Mouse (Mus musculus) frontal cortex, postnatal 14 days (tissue): ENCODE measurements around the gene Fam155a.
"Not testable (repeated sequence)": the region's sequence is repeated elsewhere in the genome, so short reads cannot be mapped to it uniquely, and the experiment has no call there.

Experiments used
- DNase-seq, 2 experiments: peaks; one replicate each; pipeline ENCODE4 v3.0.0; 2022; ENCODE audit warnings: low spot score in 2 of 2

The Fam155a gene

GRCm38 (mm10) chr8:9660014-9660413 is 110.9 kb downstream of the Fam155a start:
- not testable (repeated sequence) for DNase-seq

- no peak for DNase-seq
These were observed 114.1 kb downstream of the Fam155a start for GRCm38 (mm10) chr8:9656901-9657300.

GRCm38 (mm10) chr8:9654826-9655225 is 116.1 kb downstream of the Fam155a start:
- DNase-seq = no peak

GRCm38 (mm10) chr8:9653643-9654042 is 117.3 kb downstream of the Fam155a start:
- DNase-seq = no peak

GRCm38 (mm10) chr8:9638162-9638561 is 132.8 kb downstream of the Fam155a start:
- no peak for DNase-seq

GRCm38 (mm10) chr8:9635240-9635639 is 135.7 kb downstream of the Fam155a start:
- no peak for DNase-seq

GRCm38 (mm10) chr8:9607086-9607701 is 163.8 kb downstream of the Fam155a start:
- DNase-seq = no peak

- no peak for DNase-seq
These were observed 175.0 kb downstream of the Fam155a start for GRCm38 (mm10) chr8:9596003-9596402.

GRCm38 (mm10) chr8:9581836-9582235 is 189.1 kb downstream of the Fam155a start:
- no peak for DNase-seq

- DNase-seq = no peak
These were observed 190.8 kb downstream of the Fam155a start for GRCm38 (mm10) chr8:9580192-9580591.

- no peak for DNase-seq
These were observed 199.0 kb downstream of the Fam155a start for GRCm38 (mm10) chr8:9571977-9572376.

- no peak for DNase-seq
These were observed 201.3 kb downstream of the Fam155a start for GRCm38 (mm10) chr8:9569516-9570170.

GRCm38 (mm10) chr8:9549199-9549598 is 221.8 kb downstream of the Fam155a start:
- DNase-seq = no peak

- no peak for DNase-seq
These were observed 223.4 kb downstream of the Fam155a start for GRCm38 (mm10) chr8:9547558-9547954.

GRCm38 (mm10) chr8:9546919-9547557 is 223.9 kb downstream of the Fam155a start:
- DNase-seq = no peak

- no peak for DNase-seq
These were observed 224.5 kb downstream of the Fam155a start for GRCm38 (mm10) chr8:9546429-9546828.

- no peak for DNase-seq
These were observed 225.3 kb downstream of the Fam155a start for GRCm38 (mm10) chr8:9545665-9546064.

GRCm38 (mm10) chr8:9535730-9536372 is 235.1 kb downstream of the Fam155a start:
- no peak for DNase-seq

GRCm38 (mm10) chr8:9526515-9526914 is 244.4 kb downstream of the Fam155a start:
- DNase-seq = no peak

GRCm38 (mm10) chr8:9521577-9521976 is 249.4 kb downstream of the Fam155a start:
- DNase-seq = no peak

GRCm38 (mm10) chr8:9500751-9501150 is 270.2 kb downstream of the Fam155a start:
- no peak for DNase-seq

GRCm38 (mm10) chr8:9494225-9494598 is 276.7 kb downstream of the Fam155a start:
- no peak for DNase-seq
